Mouse (Mus musculus) midbrain, embryonic 11.5 days (tissue): ENCODE measurements around the gene 1700024G13Rik. TPM values are rescaled to one million over a fixed set of nuclear protein-coding genes. Genes with fewer than 3 reads are reported as not detected.
"Not testable (repeated sequence)": the region's sequence is repeated elsewhere in the genome, so short reads cannot be mapped to it uniquely, and the experiment has no call there.

Experiments
- ATAC-seq: fragments of 200-750 bp; cut with Nextera tagmentation; 2 replicates; pipeline ENCODE4 v1.8.0; 2017; ENCODE audit warnings: moderate TSS enrichment, moderate library complexity; ENCODE audit not compliant: low FRiP score
- DNase-seq: peaks from one replicate; pipeline ENCODE4 v3.0.0; 2015; ENCODE audit warnings: low spot score; ENCODE audit errors: missing footprints
- H3K27ac ChIP-seq: fragments of 300-500 bp; sonication (generic); 2 replicates; pipeline ENCODE4 v1.5.1; 2014; ENCODE audit warnings: low read depth, low read length
- H3K27me3 ChIP-seq: fragments of 300-500 bp; sonication (generic); 2 replicates; pipeline ENCODE4 v1.6.1; 2014; ENCODE audit warnings: mild to moderate bottlenecking, low read length, moderate library complexity, mixed read lengths; ENCODE audit not compliant: control insufficient read depth, insufficient read depth
- H3K36me3 ChIP-seq: fragments of 300-500 bp; sonication (generic); 2 replicates; pipeline ENCODE4 v1.6.1; 2014; ENCODE audit warnings: mild to moderate bottlenecking, low read length, moderate library complexity, mixed read lengths; ENCODE audit not compliant: control insufficient read depth, insufficient read depth
- H3K4me1 ChIP-seq: fragments of 300-500 bp; sonication (generic); 2 replicates; pipeline ENCODE4 v1.6.1; 2014; ENCODE audit warnings: low read length; ENCODE audit not compliant: control insufficient read depth, insufficient read depth
- H3K4me2 ChIP-seq: fragments of 300-500 bp; sonication (generic); 2 replicates; pipeline ENCODE4 v1.6.1; 2014; ENCODE audit warnings: mild to moderate bottlenecking, moderate library complexity
- H3K4me3 ChIP-seq: fragments of 300-500 bp; sonication (generic); 2 replicates; pipeline ENCODE4 v1.5.1; 2014; ENCODE audit warnings: low read depth, low read length
- H3K9ac ChIP-seq: fragments of 300-500 bp; sonication (generic); 2 replicates; pipeline ENCODE4 v1.6.1; 2014; ENCODE audit warnings: low read length
- H3K9me3 ChIP-seq: fragments of 300-500 bp; sonication (generic); 2 replicates; pipeline ENCODE4 v1.6.1; 2016; ENCODE audit warnings: low read length; ENCODE audit not compliant: control insufficient read depth
- WGBS: fragments of 180-500 bp; shearing (Covaris S2); extraction: QIAGEN DNeasy Blood & Tissue Kit; methylation state at CpG from one replicate; pipeline ENCODE4 v1.1.7; 2014; 5-methylcytosine and 5-hydroxymethylcytosine counted together
- polyA plus RNA-seq: library from polyadenylated mRNA; unstranded; fragments of >200 nt; fragmentation: Nextera tagmentation; extraction: Ambion mirVana; gene quantifications from 2 replicates; pipeline ENCODE4 v1.2.1, GENCODE M21; 2014

1700024G13Rik gene
- 0.19 TPM in 1 of 2 replicates, not detected in the other for polyA plus RNA-seq

- WGBS, result 2% methylated on average over 13 of the region's 13 CpGs
- Histone ChIP-seq H3K4me1 (peaks cover 3% of the 10 kb centered on the region), H3K27ac (no peak within 1 kb of the TSS), H3K9me3 (no peaks in the 10 kb centered on the region), H3K4me3 (no peak within 1 kb of the TSS), H3K36me3 (no peaks in the 10 kb centered on the region), H3K27me3 (no peaks in the 10 kb centered on the region), H3K4me2 (peak within 1 kb of the TSS; percentile 32), H3K9ac (no peak within 1 kb of the TSS)
- peak; percentile 89 for ATAC-seq
- peak; percentile 99 for DNase-seq
Measured at GRCm38 (mm10) chr14:32388196-32388595, at the start of gene 1700024G13Rik. Gene 1700024G13Rik (minus strand): TSS chr14:32388391.

- no peak for DNase-seq
- Histone ChIP-seq H3K4me3 (no peak overlapping the region), H3K9me3 (no peaks in the 10 kb centered on the region), H3K27me3 (no peaks in the 10 kb centered on the region), H3K4me1 (no peaks in the 10 kb centered on the region), H3K36me3 (no peaks in the 10 kb centered on the region), H3K27ac (no peak overlapping the region), H3K4me2 (no peak overlapping the region), H3K9ac (no peak overlapping the region)
- 44% methylated on average over 5 of the region's 5 CpGs for WGBS
- ATAC-seq, result peak; percentile 72; the same call in 1 of the 2 replicates
Measured at GRCm38 (mm10) chr14:32437352-32437793, 49.2 kb upstream of the 1700024G13Rik start.

- no peak overlapping the region for H3K4me3 ChIP-seq
- WGBS, result 36% methylated on average over 8 of the region's 8 CpGs
- H3K9me3 ChIP-seq, result no peaks in the 10 kb centered on the region
- no peak overlapping the region for H3K4me2 ChIP-seq
- H3K9ac ChIP-seq, result no peak overlapping the region
- ATAC-seq, result no peak
- H3K4me1 ChIP-seq, result no peaks in the 10 kb centered on the region; the same call in 1 of the 2 replicates
- DNase-seq, result no peak
- H3K27ac ChIP-seq, result no peak overlapping the region
- H3K27me3 ChIP-seq, result no peaks in the 10 kb centered on the region
- H3K36me3 ChIP-seq, result no peaks in the 10 kb centered on the region
Measured at GRCm38 (mm10) chr14:32429030-32429602, 40.9 kb upstream of the 1700024G13Rik start.

GRCm38 (mm10) chr14:32423946-32424345, 35.8 kb upstream of the 1700024G13Rik start:
- Histone ChIP-seq H3K4me3 (no peak overlapping the region), H3K4me1 (no peaks in the 10 kb centered on the region), H3K9me3 (no peaks in the 10 kb centered on the region), H3K9ac (no peak overlapping the region), H3K27ac (no peak overlapping the region), H3K36me3 (no peaks in the 10 kb centered on the region), H3K27me3 (no peaks in the 10 kb centered on the region), H3K4me2 (no peak overlapping the region)
- 86% methylated on average over 7 of the region's 7 CpGs for WGBS
- DNase-seq, result no peak
- ATAC-seq, result no peak

- H3K4me2 ChIP-seq, result no peak overlapping the region
- 84% methylated on average over 11 of the region's 11 CpGs for WGBS
- no peaks in the 10 kb centered on the region for H3K4me1 ChIP-seq
- H3K9me3 ChIP-seq, result no peaks in the 10 kb centered on the region
- ATAC-seq (no peak), DNase-seq (no peak)
- no peak overlapping the region for H3K27ac ChIP-seq
- H3K4me3 ChIP-seq, result no peak overlapping the region
- H3K27me3 ChIP-seq, result no peaks in the 10 kb centered on the region
- no peaks in the 10 kb centered on the region for H3K36me3 ChIP-seq
- no peak overlapping the region for H3K9ac ChIP-seq
Measured at GRCm38 (mm10) chr14:32418747-32419146, 30.6 kb upstream of the 1700024G13Rik start.

GRCm38 (mm10) chr14:32412075-32412474, 23.9 kb upstream of the 1700024G13Rik start:
- Histone ChIP-seq H3K27ac (no peak overlapping the region), H3K4me3 (no peak overlapping the region), H3K4me2 (no peak overlapping the region), H3K9ac (no peak overlapping the region), H3K9me3 (no peaks in the 10 kb centered on the region), H3K4me1 (no peaks in the 10 kb centered on the region), H3K27me3 (no peaks in the 10 kb centered on the region), H3K36me3 (no peaks in the 10 kb centered on the region)
- WGBS, result 93% methylated on average over 5 of the region's 5 CpGs
- DNase-seq (no peak), ATAC-seq (no peak)

GRCm38 (mm10) chr14:32410084-32410483, 21.9 kb upstream of the 1700024G13Rik start:
- Histone ChIP-seq H3K36me3 (no peaks in the 10 kb centered on the region), H3K27ac (no peak overlapping the region), H3K27me3 (no peaks in the 10 kb centered on the region), H3K9me3 (no peaks in the 10 kb centered on the region), H3K9ac (no peak overlapping the region), H3K4me3 (no peak overlapping the region), H3K4me2 (no peak overlapping the region), H3K4me1 (no peaks in the 10 kb centered on the region)
- no peak for ATAC-seq
- 87% methylated on average over 5 of the region's 5 CpGs for WGBS
- DNase-seq, result no peak

GRCm38 (mm10) chr14:32405399-32405798, 17.2 kb upstream of the 1700024G13Rik start:
- H3K9ac ChIP-seq, H3K4me3 ChIP-seq, H3K9me3 ChIP-seq, H3K36me3 ChIP-seq, H3K27ac ChIP-seq, H3K4me2 ChIP-seq, ATAC-seq, H3K27me3 ChIP-seq, H3K4me1 ChIP-seq, DNase-seq: not testable (repeated sequence)
- 61% methylated on average over 1 of the region's 1 CpGs for WGBS

- Histone ChIP-seq H3K9me3 (no peaks in the 10 kb centered on the region), H3K27ac (no peak overlapping the region), H3K4me3 (no peak overlapping the region), H3K9ac (no peak overlapping the region), H3K4me1 (0 out of 2 replicates have a peak, but pooled peaks cover 2% of the 10 kb centered on the region), H3K27me3 (no peaks in the 10 kb centered on the region), H3K4me2 (no peak overlapping the region), H3K36me3 (no peaks in the 10 kb centered on the region)
- WGBS, result 62% methylated on average over 15 of the region's 15 CpGs
- ATAC-seq, result no peak
- no peak for DNase-seq
Measured at GRCm38 (mm10) chr14:32381619-32382018, 6.6 kb downstream of the 1700024G13Rik start.
